Comparison of ENCODE assay signal across 8 mouse cellular contexts in the genomic region with DNA sequence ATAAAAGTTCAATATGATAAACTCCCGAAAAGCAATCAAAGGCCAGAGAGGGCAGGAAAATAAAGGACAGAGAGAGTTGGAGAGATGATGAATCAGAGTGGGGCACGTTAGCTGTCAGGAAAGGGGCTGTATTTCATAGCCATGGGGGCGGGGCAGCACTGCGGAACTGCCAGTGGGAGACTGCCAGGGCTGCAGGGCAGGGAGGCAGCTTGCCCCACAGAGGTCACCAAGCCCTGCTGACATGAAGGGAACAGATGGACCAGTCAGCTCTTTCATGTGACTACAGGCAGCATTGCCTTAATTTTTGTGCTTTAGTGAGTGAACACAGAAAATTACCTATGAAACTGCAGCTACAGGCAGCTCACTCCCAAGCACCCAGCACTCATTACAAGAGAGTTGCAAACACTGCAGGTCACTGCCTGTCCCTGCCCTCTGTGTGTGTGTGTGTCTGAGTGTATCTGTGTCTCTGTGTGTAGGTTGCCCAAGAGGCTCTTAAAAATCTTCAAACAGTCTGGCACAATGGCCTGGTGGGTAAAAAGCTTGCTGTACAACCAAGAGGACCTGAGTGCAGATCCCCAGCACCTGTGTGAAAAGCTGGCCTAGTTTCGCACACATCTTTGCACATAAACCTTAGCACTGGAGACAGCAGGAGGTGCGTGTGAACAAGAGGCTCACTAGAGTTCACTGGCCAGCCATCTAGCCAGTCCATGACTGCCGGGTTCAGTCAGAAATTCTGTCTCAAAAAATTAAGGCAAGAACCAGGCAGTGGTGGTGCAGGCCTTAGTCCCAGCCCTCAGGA.
A peak's percentile ranks its signal among the peaks of the same experiment; 100 is the strongest.
DNase-seq lines count a peak whose midpoint lies in the region; ATAC-seq and TF ChIP-seq lines count a peak whose summit lies in the region.

No protein-coding gene starts in this region.

- H3K27me3 ChIP-seq in midbrain, postnatal 0 days (ENCODE audit: insufficient read depth, low read length) = no peaks in the 10 kb centered on the region
- no peaks in the 10 kb centered on the region for H3K27me3 ChIP-seq in midbrain, embryonic 15.5 days (replicated peaks)
- no peaks in the 10 kb centered on the region for H3K27me3 ChIP-seq in kidney, adult 2 months (replicated peaks; ENCODE audit: control insufficient read depth, insufficient read depth, low read length)
- no peaks in the 10 kb centered on the region for H3K27me3 ChIP-seq in stomach, postnatal 0 days (ENCODE audit: control insufficient read depth, insufficient read depth, low read length)
- no peaks in the 10 kb centered on the region for H3K27me3 ChIP-seq in forebrain, embryonic 11.5 days (ENCODE audit: control insufficient read depth, insufficient read depth, low read length)

- no peaks in the 10 kb centered on the region; the same call in 1 of the 2 replicates for H3K4me1 ChIP-seq in midbrain, postnatal 0 days (ENCODE audit: insufficient read depth, low read length)
- H3K4me1 ChIP-seq in midbrain, embryonic 15.5 days = peaks cover 5% of the 10 kb centered on the region
- H3K4me1 ChIP-seq in kidney, adult 2 months (ENCODE audit: control insufficient read depth, insufficient read depth, low read length) = no peaks in the 10 kb centered on the region
- H3K4me1 ChIP-seq in stomach, postnatal 0 days (replicated peaks; ENCODE audit: control insufficient read depth, insufficient read depth) = no peaks in the 10 kb centered on the region
- no peaks in the 10 kb centered on the region for H3K4me1 ChIP-seq in forebrain, embryonic 11.5 days (replicated peaks; ENCODE audit: control insufficient read depth, insufficient read depth, low read length)

- no peak for ATAC-seq in midbrain, postnatal 0 days (ENCODE audit: low FRiP score)
- ATAC-seq in midbrain, embryonic 15.5 days (replicated peaks) = no peak
- no peak for ATAC-seq in stomach, postnatal 0 days (ENCODE audit: low FRiP score, low TSS enrichment)
- ATAC-seq in forebrain, embryonic 11.5 days (replicated peaks; ENCODE audit: low FRiP score) = no peak

- H3K9ac ChIP-seq in midbrain, postnatal 0 days (replicated peaks; ENCODE audit: low read length, poor library complexity, severe bottlenecking) = no peak overlapping the region
- no peak overlapping the region for H3K9ac ChIP-seq in midbrain, embryonic 15.5 days
- H3K9ac ChIP-seq in stomach, postnatal 0 days (ENCODE audit: low read length) = 0 out of 2 replicates have a peak overlapping the region, but pooled peaks have one; percentile 18
- no peak overlapping the region for H3K9ac ChIP-seq in forebrain, embryonic 11.5 days (ENCODE audit: low read length)

- no peak overlapping the region for H3K4me2 ChIP-seq in midbrain, postnatal 0 days (ENCODE audit: low read depth, low read length, poor library complexity, severe bottlenecking)
- no peak overlapping the region for H3K4me2 ChIP-seq in midbrain, embryonic 15.5 days
- no peak overlapping the region for H3K4me2 ChIP-seq in stomach, postnatal 0 days (replicated peaks; ENCODE audit: low read depth)
- H3K4me2 ChIP-seq in forebrain, embryonic 11.5 days (ENCODE audit: low read depth, low read length, severe bottlenecking) = no peak overlapping the region

- H3K4me3 ChIP-seq in midbrain, postnatal 0 days (ENCODE audit: low read depth, low read length) = no peak overlapping the region
- H3K4me3 ChIP-seq in midbrain, embryonic 15.5 days = no peak overlapping the region
- H3K4me3 ChIP-seq in kidney, adult 2 months (ENCODE audit: insufficient read depth, low read depth, low read length) = no peak overlapping the region
- H3K4me3 ChIP-seq in stomach, postnatal 0 days (ENCODE audit: low read depth, low read length) = no peak overlapping the region
- H3K4me3 ChIP-seq in forebrain, embryonic 11.5 days (ENCODE audit: low read depth, low read length) = no peak overlapping the region

- DNase-seq in midbrain, postnatal 0 days (ENCODE audit: low spot score) = peak; percentile 34
- peak; percentile 73 for DNase-seq in cerebellum, adult 9-10 months
- DNase-seq in kidney, adult 2 months = peak; percentile 66
- no peak for DNase-seq in stomach, postnatal 0 days (ENCODE audit: low spot score)
- DNase-seq in layer of hippocampus, adult 18-20 months (ENCODE audit: low spot score in 2 of 2) = no peak
- DNase-seq in forebrain, embryonic 11.5 days (ENCODE audit: low spot score) = no peak
- DNase-seq in spleen, postnatal 36 days (ENCODE audit: low spot score in 2 of 2) = no peak

- TF ChIP-seq CTCF in midbrain, postnatal 0 days (IDR thresholded peaks at IDR 0.05) = no peak
- TF ChIP-seq CTCF in kidney, adult 2 months (conservative IDR thresholded peaks at IDR 0.05; ENCODE audit: insufficient read depth, insufficient read length, low read depth, low read length) = no peak
- no peak for TF ChIP-seq CTCF in stomach, postnatal 0 days (IDR thresholded peaks at IDR 0.05; ENCODE audit: low read depth)

- 66% methylated on average over 7 of the region's 7 CpGs for WGBS in midbrain, postnatal 0 days
- WGBS in midbrain, embryonic 15.5 days = 61% methylated on average over 7 of the region's 7 CpGs
- 58% methylated on average over 7 of the region's 7 CpGs for WGBS in kidney, adult 2 months
- 55% methylated on average over 7 of the region's 7 CpGs for WGBS in stomach, postnatal 0 days
- 66% methylated on average over 7 of the region's 7 CpGs for WGBS in forebrain, embryonic 11.5 days

- no peaks in the 10 kb centered on the region for H3K36me3 ChIP-seq in midbrain, postnatal 0 days (ENCODE audit: insufficient read depth, low read length)
- no peaks in the 10 kb centered on the region for H3K36me3 ChIP-seq in midbrain, embryonic 15.5 days (replicated peaks)
- no peaks in the 10 kb centered on the region for H3K36me3 ChIP-seq in kidney, adult 2 months (ENCODE audit: control insufficient read depth, insufficient read depth, low read length)
- H3K36me3 ChIP-seq in stomach, postnatal 0 days (ENCODE audit: control insufficient read depth, insufficient read depth, low read length) = no peaks in the 10 kb centered on the region
- no peaks in the 10 kb centered on the region for H3K36me3 ChIP-seq in forebrain, embryonic 11.5 days (ENCODE audit: control insufficient read depth, insufficient read depth, low read length)

- no peaks in the 10 kb centered on the region for H3K9me3 ChIP-seq in midbrain, postnatal 0 days (ENCODE audit: low read length)
- H3K9me3 ChIP-seq in midbrain, embryonic 15.5 days = no peaks in the 10 kb centered on the region
- H3K9me3 ChIP-seq in stomach, postnatal 0 days (ENCODE audit: control insufficient read depth, low read length) = no peaks in the 10 kb centered on the region
- no peaks in the 10 kb centered on the region for H3K9me3 ChIP-seq in forebrain, embryonic 11.5 days (ENCODE audit: control insufficient read depth, low read length)

- TF ChIP-seq POLR2A in kidney, adult 2 months (IDR thresholded peaks at IDR 0.05; ENCODE audit: low read depth, low read length) = no peak

- H3K27ac ChIP-seq in midbrain, postnatal 0 days (ENCODE audit: low read depth, low read length) = no peak overlapping the region
- no peak overlapping the region for H3K27ac ChIP-seq in midbrain, embryonic 15.5 days
- H3K27ac ChIP-seq in kidney, adult 2 months (ENCODE audit: insufficient read depth, low read depth, low read length) = no peak overlapping the region
- no peak overlapping the region for H3K27ac ChIP-seq in stomach, postnatal 0 days (replicated peaks)
- H3K27ac ChIP-seq in forebrain, embryonic 11.5 days (ENCODE audit: low read depth, low read length) = no peak overlapping the region

- no peak for TF ChIP-seq EP300 in stomach, postnatal 0 days (optimal IDR thresholded peaks at IDR 0.05)

Comparison
In these comparisons a context has a peak if more than half of its experiments do, and no peak if none do; other contexts are left out.
1. DNase-seq: peak in midbrain, postnatal 0 days (single experiment), cerebellum, adult 9-10 months (single experiment) and kidney, adult 2 months (single experiment); none in stomach, postnatal 0 days (single experiment), layer of hippocampus, adult 18-20 months (0 of 2), forebrain, embryonic 11.5 days (single experiment) and spleen, postnatal 36 days (0 of 2).